Mouse (Mus musculus) neural tube, embryonic 15.5 days (tissue): ENCODE data around the gene Ssbp4. TPM values are rescaled to one million over a fixed set of nuclear protein-coding genes. Genes with fewer than 3 reads are reported as not detected.

Source experiments
- ATAC-seq: fragments of 200-750 bp; cut with Nextera tagmentation; 2 replicates; pipeline ENCODE4 v1.8.0; 2017; ENCODE audit warnings: mild to moderate bottlenecking, moderate TSS enrichment, moderate library complexity; ENCODE audit not compliant: low FRiP score
- H3K27ac ChIP-seq: fragments of 300-500 bp; sonication (generic); replicated peaks from 2 replicates; pipeline ENCODE4 v1.5.1; 2015; ENCODE audit warnings: mild to moderate bottlenecking, inconsistent platforms
- H3K27me3 ChIP-seq: fragments of 300-500 bp; sonication (generic); replicated peaks from 2 replicates; pipeline ENCODE4 v1.6.1; 2015; ENCODE audit warnings: inconsistent platforms
- H3K36me3 ChIP-seq: fragments of 300-500 bp; sonication (generic); 2 replicates; pipeline ENCODE4 v1.6.1; 2015; ENCODE audit warnings: inconsistent platforms
- H3K4me1 ChIP-seq: fragments of 300-500 bp; sonication (generic); 2 replicates; pipeline ENCODE4 v1.6.1; 2015; ENCODE audit warnings: inconsistent platforms
- H3K4me2 ChIP-seq: fragments of 300-500 bp; sonication (generic); 2 replicates; pipeline ENCODE4 v1.6.1; 2015; ENCODE audit warnings: inconsistent platforms, mild to moderate bottlenecking, moderate library complexity
- H3K4me3 ChIP-seq: fragments of 300-500 bp; sonication (generic); replicated peaks from 2 replicates; pipeline ENCODE4 v1.5.1; 2015; ENCODE audit warnings: mild to moderate bottlenecking, inconsistent platforms
- H3K9ac ChIP-seq: fragments of 300-500 bp; sonication (generic); replicated peaks from 2 replicates; pipeline ENCODE4 v1.6.1; 2015; ENCODE audit warnings: mild to moderate bottlenecking, inconsistent platforms
- H3K9me3 ChIP-seq: fragments of 300-500 bp; sonication (generic); replicated peaks from 2 replicates; pipeline ENCODE4 v1.6.1; 2016; ENCODE audit warnings: inconsistent platforms
- WGBS: fragments of 180-500 bp; shearing (Covaris S2); methylation state at CpG from one replicate; pipeline ENCODE4 v1.1.7; 2015; ENCODE audit warnings: mixed read lengths; 5-methylcytosine and 5-hydroxymethylcytosine counted together
- polyA plus RNA-seq: library from polyadenylated mRNA; unstranded; fragments of >200 nt; fragmentation: Nextera tagmentation; extraction: Ambion mirVana; gene quantifications from 2 replicates; pipeline ENCODE4 v1.2.1, GENCODE M21; 2015

Ssbp4 gene
- polyA plus RNA-seq, 1 experiment from 2014 or later: 175 TPM

DNA sequence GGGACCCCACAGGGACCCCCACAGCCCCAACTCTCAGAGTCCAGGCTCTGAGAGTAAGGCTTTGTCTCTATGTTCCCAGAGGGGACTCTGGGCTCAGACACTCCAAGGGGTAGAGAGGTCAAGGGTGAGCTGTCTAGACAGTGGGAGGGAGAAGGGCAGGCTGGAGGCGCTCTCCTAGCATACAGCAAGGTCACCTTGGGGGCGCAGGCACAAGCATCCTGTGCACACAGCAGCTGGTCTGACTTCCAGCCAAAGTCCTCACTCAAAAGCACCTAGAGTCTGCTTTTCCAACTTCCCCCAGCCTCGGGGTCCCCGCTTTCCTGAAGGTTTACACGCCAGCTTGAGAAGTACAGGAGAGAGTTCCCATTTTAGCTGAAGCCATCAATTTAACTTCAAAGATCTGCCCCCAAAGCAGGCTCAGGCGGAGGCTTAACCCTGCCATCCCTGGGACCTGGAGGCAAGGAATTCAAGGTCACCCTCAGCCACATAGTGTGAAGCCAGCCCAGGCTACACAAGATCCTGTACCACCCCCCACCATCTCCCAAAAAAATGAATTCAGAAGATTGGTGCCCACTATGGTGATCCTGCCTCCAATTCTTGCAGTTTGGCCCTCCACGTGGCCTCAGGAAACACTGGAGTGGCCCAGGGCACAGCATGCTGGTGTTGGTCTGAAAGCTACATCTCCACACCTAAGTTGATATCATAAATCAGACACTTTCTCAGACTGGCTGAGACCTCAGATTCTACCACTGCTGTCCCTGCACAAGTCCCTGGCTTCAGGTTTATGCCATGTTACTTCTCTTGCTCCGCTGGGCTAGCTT lies 38.9 kb upstream of the Ssbp4 start:
- peaks cover 25% of the 10 kb centered on the region for H3K36me3 ChIP-seq
- no peak overlapping the region for H3K4me2 ChIP-seq
- no peaks in the 10 kb centered on the region for H3K9me3 ChIP-seq
- no peak overlapping the region for H3K4me3 ChIP-seq
- H3K27me3 ChIP-seq: no peaks in the 10 kb centered on the region
- peak overlapping the region; percentile 28; the same call in 1 of the 2 replicates for H3K27ac ChIP-seq
- WGBS: 39% methylated on average over 8 of the region's 8 CpGs
- H3K4me1 ChIP-seq: peaks cover 36% of the 10 kb centered on the region
- ATAC-seq: no peak
- H3K9ac ChIP-seq: no peak overlapping the region

DNA sequence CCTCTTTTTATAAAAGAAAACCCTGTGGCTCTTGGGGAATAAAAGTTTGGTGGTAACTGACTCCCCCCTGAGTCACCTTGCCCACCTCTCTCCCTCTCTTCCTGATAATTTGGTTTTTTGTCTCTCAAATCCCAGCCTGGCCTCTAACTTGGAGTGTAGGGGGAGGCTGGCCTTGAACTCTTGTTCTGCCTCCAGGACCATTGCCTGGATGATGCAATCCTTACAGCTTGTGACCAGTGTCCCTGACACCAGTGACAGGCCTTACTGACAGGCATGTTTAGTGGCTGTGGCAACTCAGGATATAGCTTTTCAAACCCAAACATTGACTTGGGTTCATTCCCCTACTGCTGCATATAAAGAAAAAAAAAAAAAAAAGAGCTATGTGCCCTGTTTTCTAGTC lies 38.1 kb upstream of the Ssbp4 start:
- Histone ChIP-seq H3K27me3 (no peaks in the 10 kb centered on the region), H3K4me3 (no peak overlapping the region), H3K9me3 (no peaks in the 10 kb centered on the region), H3K36me3 (peaks cover 17% of the 10 kb centered on the region), H3K9ac (no peak overlapping the region), H3K4me1 (peaks cover 36% of the 10 kb centered on the region), H3K27ac (no peak overlapping the region), H3K4me2 (no peak overlapping the region)
- no peak for ATAC-seq

DNA sequence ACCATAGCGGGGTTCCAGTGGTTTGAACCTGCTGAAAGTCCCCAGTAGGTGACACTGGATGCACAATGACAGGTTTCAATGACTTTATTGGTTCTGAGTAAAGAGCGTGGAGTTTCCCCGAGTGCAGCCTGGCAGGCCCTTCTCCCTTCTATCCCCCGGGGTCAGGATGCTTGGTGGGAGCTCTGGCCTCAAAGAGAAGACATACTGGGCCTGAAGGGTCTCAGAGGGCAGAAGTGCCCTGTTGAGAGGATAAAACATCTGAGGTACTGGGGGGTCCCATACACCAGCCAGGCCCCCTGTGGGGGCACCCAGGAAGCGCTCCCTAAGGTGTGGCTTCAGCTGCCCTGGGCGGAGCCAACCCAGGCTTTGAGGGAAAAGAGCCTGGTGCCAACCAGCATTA lies 37.7 kb upstream of the Ssbp4 start:
- WGBS: 61% methylated on average over 6 of the region's 6 CpGs
- Histone ChIP-seq H3K9me3 (no peaks in the 10 kb centered on the region), H3K4me2 (no peak overlapping the region), H3K36me3 (peaks cover 15% of the 10 kb centered on the region), H3K4me1 (peaks cover 36% of the 10 kb centered on the region), H3K4me3 (no peak overlapping the region), H3K27ac (no peak overlapping the region), H3K27me3 (no peaks in the 10 kb centered on the region), H3K9ac (no peak overlapping the region)
- no peak for ATAC-seq

DNA sequence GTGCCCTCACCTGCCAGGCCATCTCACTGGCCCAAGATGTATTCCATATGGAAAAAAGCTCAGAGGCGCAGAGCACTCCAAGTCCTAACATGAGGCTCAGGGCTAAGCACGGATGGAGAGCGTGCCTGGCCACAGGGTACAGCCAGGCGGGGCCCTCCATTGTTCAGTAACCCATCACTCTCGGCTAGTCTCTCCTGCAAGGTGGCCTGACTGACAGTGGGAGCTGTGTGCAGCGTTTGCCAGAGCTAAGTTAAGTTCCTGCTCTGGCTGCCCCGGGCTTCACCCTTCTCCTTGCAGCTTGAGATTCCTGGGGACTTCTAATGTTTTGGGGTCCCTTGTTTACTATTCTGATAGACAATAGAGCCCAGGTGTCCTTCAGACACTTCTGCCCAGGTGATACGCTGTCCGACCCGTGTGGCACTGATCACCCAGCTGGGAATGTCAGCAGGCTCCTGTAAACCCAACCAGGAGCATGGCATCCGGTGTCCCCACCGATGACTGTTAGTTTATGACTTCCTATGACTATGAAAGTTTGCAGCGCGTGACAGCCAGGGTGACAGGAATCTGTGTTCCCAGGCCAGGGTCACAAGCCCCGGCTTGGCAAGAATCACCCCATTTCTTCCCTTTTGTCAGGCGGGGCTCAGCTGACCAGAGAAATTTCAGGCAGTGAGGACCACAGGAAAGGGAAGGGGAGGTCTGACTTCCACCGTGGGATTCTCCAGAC lies 37.0 kb upstream of the Ssbp4 start:
- Histone ChIP-seq H3K9me3 (no peaks in the 10 kb centered on the region), H3K27ac (no peak overlapping the region), H3K4me3 (no peak overlapping the region), H3K27me3 (no peaks in the 10 kb centered on the region), H3K4me1 (peaks cover 36% of the 10 kb centered on the region), H3K4me2 (no peak overlapping the region), H3K36me3 (peaks cover 8% of the 10 kb centered on the region; the same call in 1 of the 2 replicates), H3K9ac (no peak overlapping the region)
- ATAC-seq: no peak
- WGBS: 46% methylated on average over 17 of the region's 17 CpGs

DNA sequence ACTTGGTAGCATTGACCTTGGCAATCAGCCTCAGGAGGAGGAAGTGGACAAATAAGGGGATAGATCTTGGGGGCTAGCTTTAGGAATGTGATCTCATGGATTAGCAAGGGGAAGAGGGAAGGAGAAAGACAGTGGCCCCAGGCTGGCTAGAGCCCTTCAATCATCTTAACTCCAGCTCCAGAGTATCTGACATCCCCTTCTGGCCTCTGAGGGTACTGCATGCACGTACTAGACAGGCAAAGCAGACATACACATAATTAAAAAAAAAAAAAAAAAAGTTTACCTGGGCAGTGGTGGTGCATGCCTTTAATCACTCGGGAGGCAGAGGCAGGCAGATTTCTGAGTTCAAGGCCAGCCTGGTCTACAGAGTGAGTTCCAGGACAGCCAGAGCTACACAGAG lies 35.4 kb upstream of the Ssbp4 start:
- Histone ChIP-seq H3K9me3 (no peaks in the 10 kb centered on the region), H3K4me1 (peaks cover 24% of the 10 kb centered on the region), H3K4me3 (no peak overlapping the region), H3K27ac (no peak overlapping the region), H3K27me3 (no peaks in the 10 kb centered on the region), H3K36me3 (no peaks in the 10 kb centered on the region), H3K4me2 (no peak overlapping the region), H3K9ac (no peak overlapping the region)
- ATAC-seq: no peak
- 83% methylated on average over 2 of the region's 2 CpGs for WGBS

DNA sequence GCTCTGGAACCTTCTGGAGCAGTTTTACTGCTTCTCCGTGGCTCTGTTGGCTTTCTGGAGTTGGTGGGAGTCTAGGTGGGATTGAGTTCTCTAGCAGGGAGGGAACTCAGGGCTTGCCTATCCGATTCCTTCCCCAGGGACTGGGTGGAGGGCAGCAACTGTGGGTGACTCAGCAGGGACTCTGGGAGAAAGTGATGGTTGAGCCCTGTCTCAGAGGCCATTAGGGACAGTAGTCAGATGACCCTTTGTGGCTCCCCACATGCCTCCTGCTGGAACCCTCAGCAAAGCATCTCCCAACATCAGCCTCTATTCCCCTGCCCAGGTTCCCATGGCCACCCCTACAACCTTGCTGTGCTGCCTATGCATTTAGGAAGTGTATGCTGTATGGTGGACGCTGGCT lies 34.3 kb upstream of the Ssbp4 start:
- Histone ChIP-seq H3K4me2 (no peak overlapping the region), H3K36me3 (no peaks in the 10 kb centered on the region), H3K9ac (no peak overlapping the region), H3K4me3 (no peak overlapping the region), H3K9me3 (no peaks in the 10 kb centered on the region), H3K27ac (no peak overlapping the region), H3K27me3 (no peaks in the 10 kb centered on the region), H3K4me1 (peaks cover 18% of the 10 kb centered on the region)
- WGBS: 77% methylated on average over 3 of the region's 3 CpGs
- no peak for ATAC-seq

DNA sequence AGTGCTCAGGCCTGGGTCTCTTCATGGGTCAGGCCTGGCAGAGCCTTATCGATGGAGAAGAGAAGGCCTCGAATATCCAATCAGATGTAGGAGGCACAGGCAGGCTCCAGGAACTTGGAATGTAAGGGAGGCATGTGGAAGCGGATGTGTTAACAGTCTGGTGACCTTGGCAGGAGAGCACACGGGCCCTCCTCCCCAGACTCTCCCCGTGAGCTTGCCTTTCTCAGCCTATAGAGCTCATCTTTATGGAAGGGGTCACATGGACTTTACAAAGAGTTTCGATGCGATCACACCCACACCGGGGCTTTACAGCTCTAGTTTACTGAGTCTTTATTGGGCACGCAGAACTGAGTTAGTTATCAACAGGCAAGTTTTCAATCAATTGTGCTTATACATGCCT lies 30.1 kb upstream of the Ssbp4 start:
- H3K27me3 ChIP-seq: no peaks in the 10 kb centered on the region
- ATAC-seq: no peak
- H3K4me1 ChIP-seq: peaks cover 8% of the 10 kb centered on the region; the same call in 1 of the 2 replicates
- WGBS: 76% methylated on average over 9 of the region's 9 CpGs
- H3K9ac ChIP-seq: no peak overlapping the region
- no peaks in the 10 kb centered on the region for H3K9me3 ChIP-seq
- H3K4me3 ChIP-seq: no peak overlapping the region
- no peak overlapping the region for H3K4me2 ChIP-seq
- H3K36me3 ChIP-seq: no peaks in the 10 kb centered on the region
- no peak overlapping the region for H3K27ac ChIP-seq

DNA sequence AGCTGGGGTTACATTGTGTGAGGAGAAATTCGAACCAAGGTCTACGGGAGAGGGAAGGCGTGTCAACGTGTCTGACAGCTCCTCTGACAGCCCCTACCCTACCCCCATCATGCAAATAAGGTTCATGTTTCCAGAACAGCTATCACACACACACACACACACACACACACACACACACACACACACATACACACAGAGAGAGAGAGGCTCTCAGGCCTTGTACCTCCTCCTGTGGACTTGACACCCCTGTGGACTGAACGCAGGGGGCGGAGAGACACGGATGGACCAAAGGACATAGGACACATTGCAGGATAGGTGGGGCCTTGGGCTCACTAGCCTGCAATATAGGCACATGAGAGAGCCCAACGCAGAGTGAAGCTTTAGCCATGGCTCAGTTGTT lies 28.2 kb upstream of the Ssbp4 start:
- no peaks in the 10 kb centered on the region for H3K27me3 ChIP-seq
- ATAC-seq: no peak
- no peak overlapping the region for H3K9ac ChIP-seq
- no peak overlapping the region for H3K27ac ChIP-seq
- H3K9me3 ChIP-seq: no peaks in the 10 kb centered on the region
- no peak overlapping the region for H3K4me2 ChIP-seq
- WGBS: 63% methylated on average over 8 of the region's 8 CpGs
- H3K4me3 ChIP-seq: no peak overlapping the region
- peaks cover 8% of the 10 kb centered on the region; the same call in 1 of the 2 replicates for H3K4me1 ChIP-seq
- no peaks in the 10 kb centered on the region for H3K36me3 ChIP-seq

DNA sequence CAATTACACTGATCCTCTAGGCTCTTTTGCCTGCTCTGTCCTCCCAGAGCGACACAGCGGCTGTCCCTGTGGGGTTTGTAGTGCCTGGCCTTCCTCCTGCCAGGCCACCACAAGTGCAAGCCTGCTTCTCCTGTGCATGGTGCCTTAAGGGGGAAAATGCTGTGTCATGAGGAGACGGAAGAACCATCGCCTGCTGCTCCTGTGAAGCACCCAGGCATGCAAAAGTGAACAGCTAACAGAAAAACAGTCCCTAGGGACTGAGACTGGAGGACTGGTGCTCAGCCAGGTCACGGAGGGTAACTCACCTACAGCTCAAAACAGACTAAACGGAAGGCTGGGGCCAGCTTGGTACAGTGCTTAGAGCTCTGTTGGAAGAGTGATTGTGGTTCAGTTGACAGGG lies 26.9 kb upstream of the Ssbp4 start:
- no peak for ATAC-seq
- WGBS: 72% methylated on average over 6 of the region's 6 CpGs
- H3K27me3 ChIP-seq: peaks cover 9% of the 10 kb centered on the region; the same call in 1 of the 2 replicates
- no peak overlapping the region for H3K27ac ChIP-seq
- H3K9ac ChIP-seq: no peak overlapping the region
- no peaks in the 10 kb centered on the region for H3K36me3 ChIP-seq
- no peaks in the 10 kb centered on the region for H3K9me3 ChIP-seq
- H3K4me2 ChIP-seq: no peak overlapping the region
- H3K4me3 ChIP-seq: no peak overlapping the region
- H3K4me1 ChIP-seq: peaks cover 17% of the 10 kb centered on the region

DNA sequence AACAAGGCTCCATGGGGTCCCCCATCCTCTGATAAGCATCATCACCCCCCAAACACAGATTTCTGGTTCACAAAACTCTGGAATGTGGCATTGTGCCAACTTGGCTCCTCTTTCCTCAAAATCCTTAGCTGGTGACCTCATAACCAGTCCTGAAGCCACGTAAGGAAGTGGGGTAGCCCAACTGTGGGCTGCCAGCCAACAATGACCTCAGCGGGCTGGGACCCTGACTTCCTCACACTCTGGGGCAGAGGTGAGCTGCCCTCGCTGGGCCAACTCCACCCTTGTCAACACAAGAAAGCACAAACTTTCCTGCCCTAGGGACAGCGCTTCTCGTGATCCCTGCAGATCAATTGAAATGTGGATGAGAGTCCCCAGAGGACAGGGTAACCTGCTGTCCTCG lies 25.4 kb upstream of the Ssbp4 start:
- Histone ChIP-seq H3K27me3 (peaks cover 9% of the 10 kb centered on the region; the same call in 1 of the 2 replicates), H3K9me3 (no peaks in the 10 kb centered on the region), H3K4me1 (peaks cover 30% of the 10 kb centered on the region), H3K36me3 (no peaks in the 10 kb centered on the region), H3K9ac (no peak overlapping the region), H3K27ac (no peak overlapping the region), H3K4me2 (no peak overlapping the region), H3K4me3 (no peak overlapping the region)
- ATAC-seq: no peak
- 61% methylated on average over 6 of the region's 6 CpGs for WGBS

DNA sequence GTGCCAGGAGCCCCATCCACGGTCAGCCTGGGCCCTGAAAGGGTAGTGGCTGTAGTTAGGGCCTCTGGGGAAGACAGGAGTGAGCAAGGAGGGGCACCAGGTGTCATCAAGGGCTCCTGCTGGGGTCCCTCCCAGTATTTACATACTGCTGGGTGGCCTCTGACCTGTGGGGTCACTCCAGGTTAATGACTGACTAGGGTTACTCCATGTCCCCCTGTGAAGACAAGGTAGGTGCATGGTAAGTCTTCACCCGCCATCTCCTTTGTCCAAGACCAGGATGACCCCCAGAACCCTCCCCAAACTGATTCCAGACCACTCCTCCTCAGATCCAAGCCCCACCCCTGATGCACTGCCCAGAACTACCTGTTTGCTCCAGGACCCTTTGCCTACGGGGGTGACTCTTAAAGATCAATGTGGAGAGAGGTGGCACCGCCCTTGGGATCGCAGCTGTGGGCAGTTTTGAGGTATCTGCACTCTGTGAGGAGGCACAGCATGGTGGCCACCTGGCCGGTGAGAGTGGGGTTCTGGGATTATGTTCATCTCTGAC lies 23.7 kb upstream of the Ssbp4 start, which contains the start of gene Gdf15:
Gene Gdf15, minus strand, starts transcription at position 111 of the 547 bp plus-strand sequence.
- Histone ChIP-seq H3K27ac (no peak within 1 kb of the TSS), H3K36me3 (no peaks in the 10 kb centered on the region), H3K9me3 (no peaks in the 10 kb centered on the region), H3K4me3 (no peak within 1 kb of the TSS), H3K4me2 (no peak within 1 kb of the TSS; the same call in 1 of the 2 replicates), H3K9ac (no peak within 1 kb of the TSS), H3K4me1 (peaks cover 32% of the 10 kb centered on the region), H3K27me3 (peaks cover 9% of the 10 kb centered on the region; the same call in 1 of the 2 replicates)
- no peak for ATAC-seq
- 80% methylated on average over 6 of the region's 6 CpGs for WGBS
